Mouse (Mus musculus) embryonic facial prominence, embryonic 11.5 days (tissue): ENCODE measurements around the gene Mus81. TPM values are rescaled to one million over a fixed set of nuclear protein-coding genes. Genes with fewer than 3 reads are reported as not detected.

ENCODE experiments used
- ATAC-seq: fragments of 200-750 bp; cut with Nextera tagmentation; replicated peaks from 2 replicates; pipeline ENCODE4 v1.8.0; 2017; ENCODE audit warnings: low read depth; ENCODE audit not compliant: insufficient number of reproducible peaks, low FRiP score, low TSS enrichment
- DNase-seq: peaks from one replicate; pipeline ENCODE4 v3.0.0-alpha.2; 2015; ENCODE audit warnings: low spot score
- H3K27ac ChIP-seq: fragments of 300-500 bp; sonication (generic); replicated peaks from 2 replicates; pipeline ENCODE4 v1.5.1; 2014; ENCODE audit warnings: mild to moderate bottlenecking, low read depth, low read length, control low read depth
- H3K27me3 ChIP-seq: fragments of 300-500 bp; sonication (generic); 2 replicates; pipeline ENCODE4 v1.6.1; 2014; ENCODE audit warnings: mild to moderate bottlenecking, low read length, moderate library complexity, mixed read lengths; ENCODE audit not compliant: control insufficient read depth, insufficient read depth
- H3K36me3 ChIP-seq: fragments of 300-500 bp; sonication (generic); replicated peaks from 2 replicates; pipeline ENCODE4 v1.6.1; 2014; ENCODE audit warnings: low read depth, mild to moderate bottlenecking, low read length, moderate library complexity, mixed read lengths; ENCODE audit not compliant: control insufficient read depth, insufficient read depth
- H3K4me1 ChIP-seq: fragments of 300-500 bp; sonication (generic); 2 replicates; pipeline ENCODE4 v1.6.1; 2014; ENCODE audit warnings: low read length, mixed read lengths; ENCODE audit not compliant: control insufficient read depth, insufficient read depth
- H3K4me2 ChIP-seq: fragments of 300-500 bp; sonication (generic); 2 replicates; pipeline ENCODE4 v1.6.1; 2014; ENCODE audit warnings: low read depth, mild to moderate bottlenecking, control low read depth, low read length, moderate library complexity
- H3K4me3 ChIP-seq: fragments of 300-500 bp; sonication (generic); 2 replicates; pipeline ENCODE4 v1.5.1; 2014; ENCODE audit warnings: low read depth, low read length, control low read depth
- H3K9ac ChIP-seq: fragments of 300-500 bp; sonication (generic); replicated peaks from 2 replicates; pipeline ENCODE4 v1.6.1; 2014; ENCODE audit warnings: mild to moderate bottlenecking, control low read depth, low read length
- H3K9me3 ChIP-seq: fragments of 300-500 bp; sonication (generic); replicated peaks from 2 replicates; pipeline ENCODE4 v1.6.1; 2016; ENCODE audit warnings: mild to moderate bottlenecking, low read length, inconsistent platforms, mixed read lengths; ENCODE audit not compliant: control insufficient read depth
- WGBS: fragments of 180-500 bp; shearing (Covaris S2); extraction: QIAGEN DNeasy Blood & Tissue Kit; methylation state at CpG from one replicate; pipeline ENCODE4 v1.1.7; 2014; 5-methylcytosine and 5-hydroxymethylcytosine counted together
- polyA plus RNA-seq: library from polyadenylated mRNA; unstranded; fragments of >200 nt; fragmentation: Nextera tagmentation; extraction: Ambion mirVana; gene quantifications from 2 replicates; pipeline ENCODE4 v1.2.1, GENCODE M21; 2014

Gene Mus81
- polyA plus RNA-seq, 1 experiment from 2014 or later, result 29.6 TPM

- H3K27me3 ChIP-seq, result peaks cover 33% of the 10 kb centered on the region
- ATAC-seq (no peak), DNase-seq (no peak)
- no peaks in the 10 kb centered on the region for H3K9me3 ChIP-seq
- H3K4me1 ChIP-seq, result peaks cover 12% of the 10 kb centered on the region
- H3K4me2 ChIP-seq, result no peak overlapping the region
- H3K9ac ChIP-seq, result no peak overlapping the region
- no peak overlapping the region for H3K27ac ChIP-seq
- H3K36me3 ChIP-seq, result no peaks in the 10 kb centered on the region
- H3K4me3 ChIP-seq, result no peak overlapping the region
- WGBS, result 73% methylated on average over 6 of the region's 6 CpGs
Measured at GRCm38 (mm10) chr19:5451766-5452165, 36.4 kb downstream of the Mus81 start.

GRCm38 (mm10) chr19:5449673-5450072 is 38.5 kb downstream of the Mus81 start:
- H3K4me1 ChIP-seq, result peaks cover 8% of the 10 kb centered on the region
- H3K4me3 ChIP-seq, result no peak overlapping the region
- H3K36me3 ChIP-seq, result no peaks in the 10 kb centered on the region
- DNase-seq (no peak), ATAC-seq (no peak)
- peaks cover 35% of the 10 kb centered on the region for H3K27me3 ChIP-seq
- 83% methylated on average over 3 of the region's 3 CpGs for WGBS
- H3K4me2 ChIP-seq, result no peak overlapping the region
- no peaks in the 10 kb centered on the region for H3K9me3 ChIP-seq
- no peak overlapping the region for H3K9ac ChIP-seq
- no peak overlapping the region for H3K27ac ChIP-seq

GRCm38 (mm10) chr19:5448354-5449150 is 39.6 kb downstream of the Mus81 start:
- 7% methylated on average over 36 of the region's 36 CpGs for WGBS
- ATAC-seq, result peak; percentile 35; the same call in 1 of the 2 replicates
- no peak for DNase-seq

GRCm38 (mm10) chr19:5447515-5448353 is 40.5 kb downstream of the Mus81 start, which contains the start of gene Fosl1:
TSS of gene Fosl1 (plus strand) at chr19:5447547.
- H3K27me3 ChIP-seq, result peaks cover 35% of the 10 kb centered on the region
- H3K36me3 ChIP-seq, result no peaks in the 10 kb centered on the region
- 0 out of 2 replicates have a peak within 1 kb of the TSS, but pooled peaks have one; percentile 34 for H3K9ac ChIP-seq
- peak within 1 kb of the TSS; percentile 50 for H3K4me3 ChIP-seq
- H3K9me3 ChIP-seq, result no peaks in the 10 kb centered on the region
- peaks cover 8% of the 10 kb centered on the region for H3K4me1 ChIP-seq
- no peak within 1 kb of the TSS for H3K27ac ChIP-seq
- DNase-seq, result peak; percentile 67
- ATAC-seq, result peak; percentile 46; the same call in 1 of the 2 replicates
- 2% methylated on average over 70 of the region's 70 CpGs for WGBS
- peak within 1 kb of the TSS; percentile 91 for H3K4me2 ChIP-seq

More at GRCm38 (mm10) chr19:5448354-5449150, 39.6 kb downstream of the Mus81 start:
- Histone ChIP-seq H3K4me2 (peak overlapping the region; percentile 91), H3K36me3 (no peaks in the 10 kb centered on the region), H3K9me3 (no peaks in the 10 kb centered on the region), H3K27ac (no peak overlapping the region), H3K4me3 (peak overlapping the region; percentile 50), H3K4me1 (peaks cover 8% of the 10 kb centered on the region), H3K9ac (no peak overlapping the region), H3K27me3 (peaks cover 35% of the 10 kb centered on the region)

GRCm38 (mm10) chr19:5445747-5446146 is 42.5 kb downstream of the Mus81 start:
- DNase-seq (no peak), ATAC-seq (no peak)
- peaks cover 35% of the 10 kb centered on the region for H3K27me3 ChIP-seq
- 91% methylated on average over 5 of the region's 5 CpGs for WGBS
- no peaks in the 10 kb centered on the region for H3K9me3 ChIP-seq
- H3K9ac ChIP-seq, result no peak overlapping the region
- H3K36me3 ChIP-seq, result no peaks in the 10 kb centered on the region
- no peak overlapping the region for H3K4me2 ChIP-seq
- no peak overlapping the region for H3K4me3 ChIP-seq
- H3K27ac ChIP-seq, result no peak overlapping the region
- peaks cover 8% of the 10 kb centered on the region for H3K4me1 ChIP-seq

GRCm38 (mm10) chr19:5444954-5445353 is 43.2 kb downstream of the Mus81 start:
- Histone ChIP-seq H3K36me3 (no peaks in the 10 kb centered on the region), H3K4me2 (no peak overlapping the region), H3K4me1 (peaks cover 8% of the 10 kb centered on the region), H3K4me3 (no peak overlapping the region), H3K27me3 (peaks cover 31% of the 10 kb centered on the region), H3K27ac (no peak overlapping the region), H3K9ac (no peak overlapping the region), H3K9me3 (0 out of 2 replicates have a peak, but pooled peaks cover 3% of the 10 kb centered on the region)
- ATAC-seq, result no peak
- WGBS, result 30% methylated on average over 7 of the region's 7 CpGs
- DNase-seq, result no peak

GRCm38 (mm10) chr19:5444371-5444908 is 43.8 kb downstream of the Mus81 start:
- Histone ChIP-seq H3K9me3 (0 out of 2 replicates have a peak, but pooled peaks cover 3% of the 10 kb centered on the region), H3K27ac (no peak overlapping the region), H3K36me3 (no peaks in the 10 kb centered on the region), H3K9ac (no peak overlapping the region), H3K4me2 (no peak overlapping the region), H3K4me3 (no peak overlapping the region), H3K4me1 (peaks cover 8% of the 10 kb centered on the region), H3K27me3 (peaks cover 27% of the 10 kb centered on the region)
- DNase-seq (no peak), ATAC-seq (no peak)
- WGBS, result 66% methylated on average over 9 of the region's 9 CpGs
